Mouse (Mus musculus): ENCODE data around the gene Pde8b.

DNA sequence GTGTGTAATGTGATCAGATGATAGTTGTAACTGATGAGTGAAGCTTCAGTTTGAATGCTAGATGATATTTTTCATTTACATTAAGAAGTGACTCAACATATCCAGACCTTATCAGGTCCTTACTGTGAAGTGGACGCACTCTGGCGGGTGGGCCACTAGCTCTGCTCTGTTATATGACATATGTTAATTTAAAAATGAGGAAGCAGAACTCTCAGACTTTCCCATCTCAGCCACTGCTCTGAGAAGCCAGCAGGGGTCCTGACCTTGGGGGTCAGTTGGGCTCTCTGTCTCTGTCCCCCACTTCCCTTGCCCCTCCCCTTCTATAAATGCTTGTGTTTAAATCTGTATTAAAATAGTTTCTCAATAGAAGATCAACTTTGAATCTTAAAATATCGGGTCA lies 172.4 kb downstream of the Pde8b start:
- TF ChIP-seq POLR2A (IDR thresholded peaks at IDR 0.05; ENCODE audit: insufficient read depth, low read length) (no peak), CTCF (IDR thresholded peaks at IDR 0.05; ENCODE audit: low read depth, low read length) (no peak), EP300 (IDR thresholded peaks at IDR 0.05; ENCODE audit: insufficient read depth, low read depth, low read length) (no peak)

Data from ES-Bruce4 (cell line).